Mouse (Mus musculus): ENCODE results near the gene Pagr1a.

Gene Pagr1a

GRCm38 (mm10) chr7:127016971-127017949, at the start of gene Pagr1a:
TSS of gene Pagr1a (minus strand) at chr7:127017352.
- peak; percentile 97 for DNase-seq

- no peak for DNase-seq
Observed at GRCm38 (mm10) chr7:127066317-127066716, 49.2 kb upstream of the Pagr1a start.

GRCm38 (mm10) chr7:127065538-127065937, 48.4 kb upstream of the Pagr1a start:
- no peak for DNase-seq

DNA sequence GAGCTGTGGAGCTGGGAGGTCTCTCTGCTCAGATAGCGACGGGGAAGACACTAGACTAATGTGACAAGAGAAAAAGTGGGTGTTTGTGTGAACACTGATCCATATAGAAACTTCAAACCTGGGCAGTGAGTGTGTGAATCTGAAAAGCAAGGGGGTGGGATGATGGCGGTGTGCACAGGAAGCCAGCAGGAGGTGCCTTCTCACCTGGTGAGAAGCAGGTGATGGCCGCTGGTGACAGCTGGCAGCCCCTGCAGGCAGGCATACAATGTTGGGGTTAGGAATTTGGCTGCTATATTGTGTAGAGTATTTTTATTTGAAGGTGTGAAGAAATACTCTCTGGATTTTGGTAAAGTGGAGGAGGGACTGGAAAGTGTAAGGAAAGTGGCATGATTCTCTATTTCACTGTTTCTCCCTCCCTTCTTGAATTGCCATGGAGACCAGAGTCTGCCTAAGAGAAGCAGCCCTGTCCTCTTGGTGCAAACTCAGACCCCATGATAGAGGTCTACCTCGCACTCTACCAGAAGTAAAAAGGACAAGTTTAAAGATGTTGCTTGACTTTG, 38.0 kb upstream of the Pagr1a start:
- no peak for DNase-seq

GRCm38 (mm10) chr7:127041851-127042672, 24.9 kb upstream of the Pagr1a start, which contains the start of gene Kif22:
TSS of gene Kif22 (minus strand) at chr7:127042471.
- peak; percentile 85 for DNase-seq

GRCm38 (mm10) chr7:127031244-127031643, 14.1 kb upstream of the Pagr1a start:
- DNase-seq, result no peak

DNA sequence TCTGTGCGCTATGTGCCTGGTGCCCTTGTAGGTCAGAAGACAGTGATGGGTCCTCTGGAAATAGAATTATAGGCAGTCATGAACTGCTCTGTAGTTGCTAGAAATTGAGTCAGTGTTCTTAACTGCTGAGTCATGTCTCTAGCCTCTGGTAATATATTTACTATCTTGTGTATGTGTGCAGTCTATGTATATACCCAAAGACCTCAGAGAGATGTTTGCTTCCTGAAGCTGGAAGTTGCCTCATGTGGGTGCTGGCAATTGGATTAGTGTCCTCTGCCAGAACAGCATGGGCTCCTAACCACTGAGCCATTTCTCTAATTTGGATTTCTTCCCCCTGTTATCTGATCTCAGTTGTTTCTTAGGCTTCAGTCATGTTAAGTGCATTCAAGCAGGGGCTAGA, 13.0 kb upstream of the Pagr1a start:
- DNase-seq, result no peak

DNA sequence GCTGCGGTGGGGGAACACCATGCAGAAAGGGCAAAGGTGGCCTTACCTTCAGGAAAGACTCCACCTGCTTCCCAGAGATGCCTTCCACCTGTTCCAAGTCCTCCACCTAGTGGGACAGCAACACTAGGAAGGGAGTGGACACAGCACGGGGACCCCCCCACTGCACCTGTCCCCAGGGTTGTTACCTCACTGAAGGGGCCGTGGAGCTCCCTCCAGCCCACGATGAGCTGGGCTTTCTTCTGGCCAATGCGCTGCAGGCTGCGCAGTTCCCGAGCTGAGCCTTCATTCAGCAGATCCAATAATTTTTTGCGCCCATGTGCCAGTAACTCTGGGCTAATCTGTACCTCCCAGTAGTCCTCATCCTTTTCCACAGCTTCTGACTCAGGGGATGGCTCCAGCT, 10.7 kb upstream of the Pagr1a start:
- DNase-seq, result no peak

GRCm38 (mm10) chr7:127026984-127027726, 10.0 kb upstream of the Pagr1a start, which contains the start of gene Maz:
TSS of gene Maz (minus strand) at chr7:127027037.
- DNase-seq, result peak; percentile 100

- DNase-seq, result no peak
Observed at GRCm38 (mm10) chr7:127026616-127026983, 9.4 kb upstream of the Pagr1a start.

DNA sequence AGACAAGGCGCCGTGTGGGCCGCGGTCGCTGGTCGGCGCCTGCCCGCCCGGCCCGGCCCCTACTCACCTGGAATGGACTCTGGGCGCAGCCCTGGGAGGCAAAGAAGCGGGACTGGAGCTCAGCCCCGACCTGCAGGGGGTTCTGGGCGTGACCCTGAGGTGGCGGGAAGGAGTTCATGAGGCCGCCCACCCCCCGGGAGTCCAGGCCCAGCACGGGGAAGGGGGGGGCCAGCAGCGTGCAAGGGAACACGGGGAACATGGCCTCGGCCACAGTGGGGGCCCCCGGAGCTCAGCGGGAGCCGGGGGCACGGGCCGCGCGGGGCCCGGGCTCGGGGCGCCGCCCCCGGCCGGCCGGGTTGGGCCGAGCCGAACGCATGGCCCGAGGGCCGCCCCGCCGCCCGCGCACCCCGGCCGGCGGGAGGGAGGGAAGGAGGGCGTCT, 9.0 kb upstream of the Pagr1a start:
- peak; percentile 84 for DNase-seq

DNA sequence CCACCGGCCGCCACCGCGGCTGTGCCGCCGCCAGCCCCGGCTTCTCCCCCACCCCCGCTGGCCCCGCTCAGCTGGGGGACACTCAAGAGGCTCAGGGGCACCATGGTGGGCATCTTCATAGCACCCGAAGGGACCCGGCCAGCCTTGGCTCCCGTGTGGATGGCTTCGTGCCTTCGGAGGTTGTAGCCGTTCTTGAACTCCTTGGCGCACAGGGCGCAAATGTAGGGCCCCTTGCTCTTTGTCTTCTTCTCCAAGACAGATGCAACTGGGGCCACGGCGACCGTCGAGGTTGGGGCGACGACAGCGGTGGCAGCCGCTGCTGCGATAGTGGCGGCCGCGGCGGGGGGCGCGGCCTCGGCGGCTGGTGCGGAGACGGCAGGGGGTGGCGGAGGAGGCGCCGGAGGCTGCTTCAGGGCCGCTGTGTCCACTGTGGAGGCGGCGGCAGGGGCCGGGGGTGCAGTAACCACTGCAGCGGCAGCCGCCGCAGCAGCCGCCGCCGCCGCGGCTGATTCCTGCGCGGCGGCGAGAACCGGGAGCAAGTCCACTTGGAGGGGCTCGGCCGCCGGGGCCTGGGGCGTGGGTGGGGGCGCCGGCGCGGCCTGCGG, 8.5 kb upstream of the Pagr1a start:
- no peak for DNase-seq

- DNase-seq, result peak; percentile 84
Observed at GRCm38 (mm10) chr7:127024755-127025555, 7.8 kb upstream of the Pagr1a start.

DNA sequence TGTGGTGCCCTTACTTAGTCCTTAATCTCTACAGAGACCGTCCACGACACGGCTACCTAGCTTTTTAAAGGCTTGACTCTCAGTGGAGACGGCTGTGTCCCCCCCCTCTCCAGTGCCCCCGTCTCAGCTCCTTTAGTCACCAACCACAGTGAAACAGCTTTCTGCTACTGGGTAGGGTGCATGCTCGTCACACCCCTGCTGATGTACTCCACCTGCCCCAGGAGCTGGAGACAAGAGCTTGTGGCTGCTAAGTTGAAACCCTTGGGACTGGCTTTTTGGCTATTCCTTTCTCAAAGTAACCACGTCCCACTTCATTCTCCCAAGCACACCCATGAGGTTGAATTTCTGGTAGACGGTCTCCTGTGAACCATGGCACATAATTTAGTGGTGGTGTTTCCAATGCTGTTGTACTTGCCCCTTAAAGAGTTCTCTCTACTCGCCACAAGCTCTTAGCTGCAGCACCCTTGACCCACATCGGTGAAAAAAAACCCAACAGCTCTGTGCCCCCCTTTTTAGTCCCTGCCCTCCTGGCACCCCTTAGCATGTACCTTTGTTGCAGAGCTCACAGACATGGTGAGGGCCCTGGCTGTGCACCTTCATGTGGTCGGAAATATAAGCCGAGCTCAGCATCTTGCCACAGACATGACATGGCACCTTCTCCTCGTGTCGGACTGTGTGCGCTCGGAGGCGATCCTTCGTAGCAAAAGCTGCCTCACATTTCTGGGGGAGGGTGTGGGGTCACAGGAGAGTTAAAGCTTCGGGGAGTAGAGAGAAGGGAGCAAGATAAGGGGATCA, 6.9 kb upstream of the Pagr1a start:
- no peak for DNase-seq

GRCm38 (mm10) chr7:127023272-127023691, 6.1 kb upstream of the Pagr1a start:
- DNase-seq, result peak; percentile 60

DNA sequence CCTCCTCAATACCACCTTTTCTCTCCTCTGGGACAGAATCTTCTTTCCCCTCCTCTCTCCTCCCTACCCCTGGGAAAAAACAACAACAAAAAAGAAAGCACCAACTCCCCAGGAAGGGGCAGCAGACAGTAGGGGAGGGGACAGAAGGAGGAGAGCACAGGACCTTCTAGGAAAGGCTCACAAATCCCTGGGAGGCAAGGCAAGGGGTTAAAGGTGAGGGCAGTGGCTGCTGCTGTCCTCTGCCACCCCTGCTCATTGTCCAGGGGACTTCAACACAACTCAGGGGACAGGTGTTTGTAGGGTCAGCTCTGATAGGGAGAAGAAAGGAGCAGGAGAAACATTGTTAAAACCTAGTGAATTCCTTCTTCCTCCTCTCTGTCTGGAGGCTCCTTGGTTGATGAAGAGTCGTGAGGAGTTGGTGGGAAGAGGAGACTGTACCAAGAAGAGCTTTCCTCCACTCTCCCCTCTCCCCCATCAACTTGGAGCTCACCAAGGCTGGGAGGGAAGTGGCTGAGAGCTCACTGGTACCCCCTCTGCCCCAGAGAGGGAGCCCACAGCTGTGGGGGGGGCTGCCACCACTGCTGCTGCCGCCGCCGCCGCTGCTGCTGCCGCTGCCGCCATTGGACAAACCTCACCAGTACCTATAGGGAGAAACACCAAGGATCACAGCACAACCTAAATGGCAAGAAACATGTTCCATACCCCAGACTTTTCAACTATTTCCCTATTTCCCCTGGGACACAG, 5.5 kb upstream of the Pagr1a start:
- peak; percentile 44 for DNase-seq

DNA sequence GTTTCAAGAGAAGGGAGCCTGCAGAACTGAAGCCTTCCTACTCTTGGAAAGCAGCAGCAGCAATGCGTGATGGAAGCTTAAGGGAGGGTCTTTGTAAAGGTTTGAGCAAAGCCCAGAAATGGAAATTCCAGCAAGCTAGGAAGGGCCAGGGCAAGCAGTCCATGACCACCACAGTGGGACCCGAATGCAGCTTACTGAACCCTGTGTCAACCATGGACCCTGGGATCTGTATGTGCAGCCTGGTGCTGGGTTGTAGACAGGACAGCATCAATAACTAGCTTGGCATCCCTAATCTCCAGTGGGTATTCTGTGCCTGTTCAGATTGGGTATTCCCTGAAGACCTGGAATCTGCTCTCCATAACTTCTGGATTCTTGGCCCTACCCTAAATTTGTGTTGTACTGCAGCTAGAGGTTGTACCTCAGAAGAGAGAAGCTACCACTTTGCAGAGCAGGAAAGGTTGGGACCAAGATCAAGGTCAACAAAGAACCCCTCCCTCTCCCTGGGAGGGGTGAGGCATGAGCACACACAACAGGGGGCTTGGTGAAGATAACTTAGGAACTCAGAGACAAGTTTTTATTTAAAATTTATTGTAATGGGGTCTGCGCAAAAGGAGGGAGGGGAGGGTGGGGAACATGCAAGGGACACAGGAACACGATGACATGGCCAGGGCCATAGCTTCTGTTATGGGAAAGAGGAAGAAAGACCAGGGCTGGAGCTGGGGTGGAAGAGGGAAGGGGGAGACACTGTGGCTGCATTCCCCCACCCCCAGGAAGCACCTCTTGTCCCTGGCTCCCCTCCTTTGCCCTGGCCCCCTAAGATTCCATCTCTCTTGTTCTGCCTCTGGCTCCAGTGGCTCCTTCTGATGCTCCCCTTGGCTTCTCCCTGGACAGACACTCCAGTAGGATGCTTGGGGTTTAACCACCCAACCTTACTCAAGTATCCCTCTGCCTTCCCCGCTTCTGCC, 4.7 kb upstream of the Pagr1a start:
- no peak for DNase-seq

DNA sequence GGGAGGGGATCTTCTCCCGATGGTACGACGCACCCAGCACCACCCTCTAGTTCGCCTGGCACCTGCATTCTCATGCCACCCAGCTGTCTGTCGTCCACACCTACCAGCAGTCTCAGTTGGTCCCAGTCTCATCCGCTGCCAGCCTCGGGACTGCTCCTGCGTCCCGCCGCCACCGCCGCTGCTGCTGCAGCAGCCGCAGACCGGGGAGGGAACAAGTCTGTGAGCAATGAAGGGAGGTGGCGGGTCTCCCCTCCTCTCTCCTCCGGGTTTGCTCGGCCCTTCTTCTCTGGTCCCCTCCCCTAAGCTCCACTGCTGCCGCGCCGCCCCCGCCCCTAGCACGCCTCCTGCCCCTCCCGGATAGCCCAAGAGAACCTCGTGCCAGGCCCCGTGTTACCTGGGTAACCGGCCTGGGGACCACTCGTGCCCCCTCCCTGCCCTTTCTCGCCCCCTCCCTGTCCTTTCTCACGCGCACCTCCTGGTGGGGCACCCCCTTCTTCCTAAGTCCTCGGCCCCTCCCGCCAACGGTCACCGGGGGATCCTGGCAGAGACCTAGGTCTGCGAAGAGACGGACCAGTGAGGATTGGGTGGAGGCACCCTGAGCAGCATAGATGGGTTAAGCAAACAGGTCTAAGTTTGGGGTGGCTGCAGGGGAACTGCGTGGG, 3.9 kb upstream of the Pagr1a start, which contains the start of the genes Gm42742 and Prrt2:
Gm42742 (minus strand) TSS at position 197 of the 662 bp plus-strand sequence.
Prrt2 (minus strand) TSS at position 311 of the 662 bp plus-strand sequence.
- DNase-seq, result peak; percentile 70
